Mouse (Mus musculus): ENCODE data around the gene Gm49355. TPM values are rescaled to one million over a fixed set of nuclear protein-coding genes. Genes with fewer than 3 reads are reported as not detected.

Gene Gm49355
- polyA plus RNA-seq, 1 experiment from 2014 or later, result 0.03 TPM

Other genes starting within 250 kb of the Gm49355 start
- gene 3830406C13Rik, start 197 bp downstream of the Gm49355 start, polyA plus RNA-seq (2015; fragmentation: Nextera tagmentation; extraction: Ambion mirVana), result 15.7 and 18.8 TPM in 2 replicates
- gene Fezf2, start 64.2 kb downstream of the Gm49355 start, polyA plus RNA-seq (2015; fragmentation: Nextera tagmentation; extraction: Ambion mirVana), result 0.03 and 0.12 TPM in 2 replicates